ENCODE assay signal across 8 mouse cellular contexts in genomic region chr14:59605671-59606353, GRCm38 (mm10). TPM values are rescaled to one million over a fixed set of nuclear protein-coding genes. Genes with fewer than 3 reads are reported as not detected.
DNase-seq lines count a peak whose midpoint lies in the region; ATAC-seq and TF ChIP-seq lines count a peak whose summit lies in the region.

No protein-coding gene starts in this region.

- H3K9ac ChIP-seq in intestine, postnatal 0 days (ENCODE audit: low read depth, low read length) = no peak overlapping the region
- no peak overlapping the region for H3K9ac ChIP-seq in intestine, embryonic 16.5 days (ENCODE audit: low read depth, low read length)
- no peak overlapping the region for H3K9ac ChIP-seq in midbrain, embryonic 13.5 days (replicated peaks)

- no peaks in the 10 kb centered on the region for H3K9me3 ChIP-seq in intestine, postnatal 0 days (ENCODE audit: control insufficient read depth)
- H3K9me3 ChIP-seq in intestine, embryonic 16.5 days (ENCODE audit: control insufficient read depth, low read length) = no peaks in the 10 kb centered on the region
- no peaks in the 10 kb centered on the region for H3K9me3 ChIP-seq in embryonic facial prominence, embryonic 10.5 days
- H3K9me3 ChIP-seq in midbrain, embryonic 13.5 days = no peaks in the 10 kb centered on the region

- H3K27me3 ChIP-seq in intestine, postnatal 0 days (replicated peaks; ENCODE audit: control insufficient read depth, insufficient read depth, low read length) = no peaks in the 10 kb centered on the region
- no peaks in the 10 kb centered on the region for H3K27me3 ChIP-seq in intestine, embryonic 16.5 days (replicated peaks; ENCODE audit: control insufficient read depth, insufficient read depth, low read length)
- H3K27me3 ChIP-seq in embryonic facial prominence, embryonic 10.5 days (replicated peaks; ENCODE audit: low read depth, poor library complexity, severe bottlenecking) = no peaks in the 10 kb centered on the region; the same call in 1 of the 2 replicates
- 0 out of 2 replicates have a peak, but pooled peaks cover 8% of the 10 kb centered on the region for H3K27me3 ChIP-seq in midbrain, embryonic 13.5 days

- 15% methylated on average over 5 of the region's 5 CpGs for WGBS in intestine, postnatal 0 days
- 19% methylated on average over 5 of the region's 5 CpGs for WGBS in intestine, embryonic 16.5 days
- WGBS in embryonic facial prominence, embryonic 10.5 days = 19% methylated on average over 5 of the region's 5 CpGs
- WGBS in midbrain, embryonic 13.5 days = 25% methylated on average over 5 of the region's 5 CpGs

- no peak overlapping the region for H3K27ac ChIP-seq in intestine, postnatal 0 days (ENCODE audit: low read depth, low read length)
- no peak overlapping the region for H3K27ac ChIP-seq in intestine, embryonic 16.5 days (ENCODE audit: low read length)
- H3K27ac ChIP-seq in embryonic facial prominence, embryonic 10.5 days (replicated peaks) = no peak overlapping the region
- H3K27ac ChIP-seq in midbrain, embryonic 13.5 days = no peak overlapping the region

- ATAC-seq in intestine, postnatal 0 days = 0 out of 2 replicates have a peak, but pooled peaks have one; percentile 43
- ATAC-seq in intestine, embryonic 16.5 days = no peak
- ATAC-seq in midbrain, embryonic 13.5 days = peak; percentile 83

- peak; percentile 87 for TF ChIP-seq CTCF in intestine, postnatal 0 days (IDR thresholded peaks at IDR 0.05; ENCODE audit: low read depth)

- no peak overlapping the region for H3K4me3 ChIP-seq in intestine, postnatal 0 days (ENCODE audit: low read depth, low read length)
- H3K4me3 ChIP-seq in intestine, embryonic 16.5 days (ENCODE audit: low read length) = no peak overlapping the region
- no peak overlapping the region for H3K4me3 ChIP-seq in embryonic facial prominence, embryonic 10.5 days
- H3K4me3 ChIP-seq in midbrain, embryonic 13.5 days (replicated peaks) = no peak overlapping the region

- no peaks in the 10 kb centered on the region for H3K4me1 ChIP-seq in intestine, postnatal 0 days (replicated peaks; ENCODE audit: control insufficient read depth, insufficient read depth, low read length)
- H3K4me1 ChIP-seq in intestine, embryonic 16.5 days (ENCODE audit: control insufficient read depth, insufficient read depth, low read length) = no peaks in the 10 kb centered on the region
- peaks cover 17% of the 10 kb centered on the region for H3K4me1 ChIP-seq in embryonic facial prominence, embryonic 10.5 days
- H3K4me1 ChIP-seq in midbrain, embryonic 13.5 days (replicated peaks) = no peaks in the 10 kb centered on the region

- H3K4me2 ChIP-seq in intestine, postnatal 0 days (replicated peaks; ENCODE audit: low read depth) = no peak overlapping the region
- H3K4me2 ChIP-seq in intestine, embryonic 16.5 days (ENCODE audit: low read depth, low read length) = no peak overlapping the region
- no peak overlapping the region for H3K4me2 ChIP-seq in midbrain, embryonic 13.5 days (replicated peaks)

- DNase-seq in adrenal gland, postnatal 36 days = peak; percentile 75 to 85
- peak; percentile 78 for DNase-seq in embryonic facial prominence, embryonic 10.5 days (ENCODE audit: low spot score)
- DNase-seq in heart, postnatal 14 days = peak; percentile 65 to 81
- DNase-seq in left cerebral cortex, adult 11 months (ENCODE audit: low spot score) = peak; percentile 44
- DNase-seq in spleen, postnatal 36 days (ENCODE audit: low spot score in 2 of 2) = peak; percentile 48

- no peaks in the 10 kb centered on the region for H3K36me3 ChIP-seq in intestine, postnatal 0 days (ENCODE audit: control insufficient read depth, insufficient read depth)
- H3K36me3 ChIP-seq in intestine, embryonic 16.5 days (ENCODE audit: control insufficient read depth, insufficient read depth, low read length) = no peaks in the 10 kb centered on the region
- no peaks in the 10 kb centered on the region for H3K36me3 ChIP-seq in embryonic facial prominence, embryonic 10.5 days (replicated peaks)
- no peaks in the 10 kb centered on the region for H3K36me3 ChIP-seq in midbrain, embryonic 13.5 days

- intact Hi-C loops in heart, postnatal 14 days (cut with DNase I) = loop anchor here (1.0 to 10.0 kb wide), 2 partner anchors 410 to 1089 kb away; no protein-coding TSS in a partner anchor

RNA-seq across cellular contexts. Expression of gene Cdadc1, which starts 8.1 kb away (rescaled TPM):
- polyA plus RNA-seq in intestine, postnatal 0 days (2015; fragmentation: Nextera tagmentation; extraction: Ambion mirVana) = 22.3 and 24.3 TPM in 2 replicates
- polyA plus RNA-seq in intestine, embryonic 16.5 days (2015; fragmentation: Nextera tagmentation; extraction: Ambion mirVana) = 30.4 and 32.3 TPM in 2 replicates
- total RNA-seq in adrenal gland, postnatal 36 days (2021) = 10 to 100 TPM; 66.3 to 74.2 TPM
- 24.7 and 28.9 TPM in 2 replicates for polyA plus RNA-seq in embryonic facial prominence, embryonic 10.5 days (2016; fragmentation: Nextera tagmentation; extraction: Ambion mirVana)
- total RNA-seq in heart, postnatal 14 days (2021) = 10 to 100 TPM; 36.8 to 42.9 TPM
- 36.4 and 41.9 TPM in 2 replicates for polyA plus RNA-seq in midbrain, embryonic 13.5 days (2015; fragmentation: Nextera tagmentation; extraction: Ambion mirVana)

RNA-seq across cellular contexts. Expression of gene Shisa2, which starts 19.3 kb away (rescaled TPM):
- polyA plus RNA-seq in intestine, postnatal 0 days (2015; fragmentation: Nextera tagmentation; extraction: Ambion mirVana) = 4.6 and 4.8 TPM in 2 replicates
- polyA plus RNA-seq in intestine, embryonic 16.5 days (2015; fragmentation: Nextera tagmentation; extraction: Ambion mirVana) = 5.9 TPM in 2 replicates
- total RNA-seq in adrenal gland, postnatal 36 days (2021) = 1 to 10 TPM; 1.1 to 1.4 TPM
- polyA plus RNA-seq in embryonic facial prominence, embryonic 10.5 days (2016; fragmentation: Nextera tagmentation; extraction: Ambion mirVana) = 26.1 and 29.8 TPM in 2 replicates
- total RNA-seq in heart, postnatal 14 days (2021) = 1 to 10 TPM in 1 of 2 experiments, under 1 TPM in 1; 0.59 to 1.4 TPM
- 2.1 and 6.2 TPM in 2 replicates for polyA plus RNA-seq in midbrain, embryonic 13.5 days (2015; fragmentation: Nextera tagmentation; extraction: Ambion mirVana)
